Mouse (Mus musculus) testis, adult 2 months (tissue): ENCODE measurements around the gene BC052040. TPM values are rescaled to one million over a fixed set of nuclear protein-coding genes. Genes with fewer than 3 reads are reported as not detected.

ENCODE experiments used
- H3K27ac ChIP-seq: fragments of 200-500 bp; 2 replicates; pipeline ENCODE4 v1.5.1; 2012; ENCODE audit warnings: low read depth, low read length; ENCODE audit not compliant: control insufficient read depth, insufficient read depth
- H3K27me3 ChIP-seq: fragments of 200-500 bp; 2 replicates; pipeline ENCODE4 v1.6.1; 2012; ENCODE audit warnings: mild to moderate bottlenecking, low read length, moderate library complexity; ENCODE audit not compliant: control insufficient read depth, insufficient read depth
- H3K36me3 ChIP-seq: fragments of 200-500 bp; 2 replicates; pipeline ENCODE4 v1.6.1; 2012; ENCODE audit warnings: mild to moderate bottlenecking, low read length; ENCODE audit not compliant: control insufficient read depth, insufficient read depth
- H3K4me1 ChIP-seq: fragments of 200-500 bp; 2 replicates; pipeline ENCODE4 v1.6.1; 2012; ENCODE audit warnings: low read length; ENCODE audit not compliant: control insufficient read depth, insufficient read depth
- H3K4me3 ChIP-seq: fragments of 200-500 bp; 2 replicates; pipeline ENCODE4 v1.5.1; 2012; ENCODE audit warnings: low read depth, mild to moderate bottlenecking, low read length, moderate library complexity, mixed read lengths; ENCODE audit not compliant: control insufficient read depth
- CTCF ChIP-seq: fragments of 200-500 bp; IDR thresholded peaks from 2 replicates; pipeline ENCODE4 v1.5.1; 2012; ENCODE audit warnings: low read depth, mild to moderate bottlenecking, inconsistent platforms, low read length, moderate library complexity; ENCODE audit not compliant: control insufficient read depth, insufficient read depth, insufficient replicate concordance
- POLR2A ChIP-seq: fragments of 200-500 bp; IDR thresholded peaks from 2 replicates; pipeline ENCODE4 v1.6.1; 2012; ENCODE audit warnings: low read depth, mild to moderate bottlenecking, inconsistent platforms, low read length, moderate library complexity; ENCODE audit not compliant: control insufficient read depth
- polyA plus RNA-seq: library from polyadenylated mRNA; depleted of rRNA; stranded (reverse); fragments of >200 nt; gene quantifications from 2 replicates; pipeline ENCODE4 v1.2.3, GENCODE M21; 2012

BC052040 gene
- polyA plus RNA-seq, 1 experiment: 2.5 TPM

DNA sequence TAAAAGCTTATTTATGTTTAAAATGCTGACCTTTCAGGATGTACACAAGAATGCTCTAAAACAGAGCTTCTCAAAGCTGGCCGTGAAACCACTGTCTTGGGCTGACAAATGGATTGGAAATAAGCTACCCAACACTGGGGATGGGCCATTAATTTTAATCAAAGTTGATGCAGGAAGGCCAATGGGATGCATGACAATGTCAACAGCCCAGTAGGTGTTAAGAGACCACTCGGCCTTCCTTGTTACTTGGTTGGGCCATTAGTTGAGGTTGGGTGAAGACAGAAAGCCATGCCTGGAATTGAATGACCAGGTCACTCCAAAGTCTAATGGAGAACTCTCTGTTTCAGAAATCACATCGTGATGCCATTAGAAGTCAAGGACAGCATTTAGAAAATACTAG lies 103.7 kb downstream of the BC052040 start:
- Histone ChIP-seq H3K27me3 (no peaks in the 10 kb centered on the region), H3K4me1 (no peaks in the 10 kb centered on the region), H3K4me3 (no peak overlapping the region), H3K36me3 (no peaks in the 10 kb centered on the region), H3K27ac (no peak overlapping the region)
- TF ChIP-seq POLR2A (no peak), CTCF (no peak)

DNA sequence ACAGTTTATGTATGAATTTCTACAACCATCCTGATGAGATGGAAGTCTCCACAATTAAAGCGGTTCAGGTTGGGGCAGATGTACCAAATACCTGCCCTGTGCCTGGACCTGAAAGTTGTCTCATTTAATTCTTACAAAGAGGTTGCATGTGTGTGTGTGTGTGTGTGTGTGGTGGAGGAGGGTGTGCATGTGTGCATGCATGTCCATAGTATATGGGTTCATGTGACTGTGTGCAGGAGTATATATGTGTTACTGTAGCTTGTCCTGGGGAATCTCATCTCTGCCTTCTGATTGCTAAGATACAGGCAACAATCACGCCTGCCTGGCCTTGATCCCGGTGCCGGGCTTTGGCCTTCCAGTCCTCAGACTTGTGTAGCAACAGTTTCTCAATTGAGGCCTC lies 106.1 kb downstream of the BC052040 start:
- H3K4me3 ChIP-seq: no peak overlapping the region
- no peak overlapping the region for H3K27ac ChIP-seq
- TF ChIP-seq POLR2A (no peak), CTCF (no peak)
- H3K36me3 ChIP-seq: no peaks in the 10 kb centered on the region
- H3K27me3 ChIP-seq: no peaks in the 10 kb centered on the region
- no peaks in the 10 kb centered on the region for H3K4me1 ChIP-seq

DNA sequence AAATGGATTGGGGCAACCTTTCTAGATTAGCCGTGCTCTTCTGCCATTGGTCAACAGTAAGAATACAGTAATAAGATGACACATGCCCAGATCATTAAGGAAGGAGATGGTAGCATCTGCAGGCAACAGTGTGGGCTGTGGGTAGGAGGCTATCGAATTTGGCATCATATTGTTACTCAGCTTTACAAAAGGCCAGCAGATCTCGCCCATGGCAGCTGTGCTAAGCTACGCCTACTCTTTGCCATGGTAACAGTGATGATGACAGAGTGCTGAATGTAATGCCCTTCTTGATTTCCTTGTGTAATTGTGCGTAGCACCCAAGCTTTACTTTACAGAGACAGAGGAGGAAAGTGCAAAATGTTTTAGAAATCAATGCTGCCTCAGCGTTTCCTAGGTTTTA lies 106.8 kb downstream of the BC052040 start:
- H3K36me3 ChIP-seq: no peaks in the 10 kb centered on the region
- TF ChIP-seq POLR2A (no peak), CTCF (no peak)
- no peak overlapping the region for H3K27ac ChIP-seq
- H3K27me3 ChIP-seq: no peaks in the 10 kb centered on the region
- no peaks in the 10 kb centered on the region for H3K4me1 ChIP-seq
- H3K4me3 ChIP-seq: no peak overlapping the region

- Histone ChIP-seq H3K4me1 (no peaks in the 10 kb centered on the region), H3K27ac (no peak overlapping the region), H3K36me3 (no peaks in the 10 kb centered on the region), H3K4me3 (no peak overlapping the region), H3K27me3 (no peaks in the 10 kb centered on the region)
- TF ChIP-seq POLR2A: no peak
- TF ChIP-seq CTCF: no peak
These were observed 112.3 kb downstream of the BC052040 start for GRCm38 (mm10) chr2:115693841-115694240.

GRCm38 (mm10) chr2:115694386-115694785 lies 112.9 kb downstream of the BC052040 start:
- Histone ChIP-seq H3K36me3 (no peaks in the 10 kb centered on the region), H3K27ac (no peak overlapping the region), H3K4me1 (no peaks in the 10 kb centered on the region), H3K4me3 (no peak overlapping the region), H3K27me3 (no peaks in the 10 kb centered on the region)
- TF ChIP-seq CTCF: no peak
- no peak for TF ChIP-seq POLR2A

GRCm38 (mm10) chr2:115699032-115699431 lies 117.5 kb downstream of the BC052040 start:
- H3K36me3 ChIP-seq: no peaks in the 10 kb centered on the region
- TF ChIP-seq CTCF: no peak
- TF ChIP-seq POLR2A: no peak
- H3K27me3 ChIP-seq: no peaks in the 10 kb centered on the region
- no peak overlapping the region for H3K27ac ChIP-seq
- H3K4me3 ChIP-seq: no peak overlapping the region
- H3K4me1 ChIP-seq: no peaks in the 10 kb centered on the region

- Histone ChIP-seq H3K4me3 (no peak overlapping the region), H3K4me1 (no peaks in the 10 kb centered on the region), H3K36me3 (no peaks in the 10 kb centered on the region), H3K27ac (no peak overlapping the region), H3K27me3 (no peaks in the 10 kb centered on the region)
- no peak for TF ChIP-seq CTCF
- no peak for TF ChIP-seq POLR2A
These were observed 121.1 kb downstream of the BC052040 start for GRCm38 (mm10) chr2:115702610-115703009.

DNA sequence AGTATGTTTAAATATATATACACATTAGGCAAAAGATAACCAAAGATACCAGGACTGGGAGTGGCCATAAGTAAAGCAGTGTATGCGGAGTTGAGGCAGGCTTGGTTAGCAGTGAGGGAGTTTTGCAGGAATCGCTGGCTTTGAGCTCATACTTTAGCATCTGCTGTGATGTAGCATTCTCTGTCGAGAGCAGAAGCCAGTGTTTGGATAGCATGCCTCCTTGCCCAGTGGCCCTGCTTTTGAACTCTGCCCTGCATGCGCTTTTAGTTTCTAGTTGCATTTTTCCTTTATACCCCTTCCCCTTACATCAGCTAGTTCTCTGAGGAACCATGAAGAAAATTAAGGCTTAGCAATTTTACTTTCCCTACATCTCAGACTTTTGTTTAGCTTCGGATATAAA lies 136.0 kb downstream of the BC052040 start:
- Histone ChIP-seq H3K4me1 (no peaks in the 10 kb centered on the region), H3K4me3 (no peak overlapping the region), H3K27me3 (no peaks in the 10 kb centered on the region), H3K27ac (no peak overlapping the region), H3K36me3 (no peaks in the 10 kb centered on the region)
- no peak for TF ChIP-seq CTCF
- TF ChIP-seq POLR2A: no peak
